Comparison of ENCODE assay signal across 13 mouse cellular contexts in the genomic region with DNA sequence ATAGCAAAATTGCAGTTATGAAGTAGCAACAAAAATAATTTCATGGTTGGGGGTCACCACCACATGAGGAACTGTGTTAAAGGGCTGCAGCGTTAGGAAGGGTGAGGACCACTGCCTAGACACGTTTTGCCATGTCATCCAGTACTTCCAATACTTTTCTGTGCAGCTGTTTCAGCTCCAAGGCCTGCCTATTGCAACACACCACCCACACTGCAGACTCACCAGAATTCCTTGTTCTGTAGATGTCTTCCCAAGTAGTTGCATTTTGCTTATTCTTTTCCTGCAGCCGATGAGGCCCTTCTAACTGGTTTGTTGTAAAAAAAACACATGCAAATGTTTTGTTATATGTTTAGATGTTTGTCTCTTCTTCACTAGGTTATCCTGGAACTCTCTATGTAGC.
"Had no signal": no experiment of that assay in that cellular context is flagged by ENCODE, and none has a peak within 500 bp of the region (broad histone marks: within the 10 kb centered on the region; RNA-seq: fewer than 3 reads in every experiment).

No protein-coding gene starts in this region.

- H3K4me1 ChIP-seq: limb, embryonic 12.5 days; liver, embryonic 13.5 days; midbrain, embryonic 13.5 days; neural tube, embryonic 15.5 days had no signal

- H3K27ac ChIP-seq: limb, embryonic 12.5 days; liver, embryonic 13.5 days; midbrain, embryonic 13.5 days; neural tube, embryonic 15.5 days had no signal

- DNase-seq: kidney, adult 8-10 months; kidney, postnatal 36 days; liver; liver, embryonic 13.5 days; liver, postnatal 0 days; lung, postnatal 36 days; right cerebral cortex, postnatal 4 days; spleen, adult 18-20 months; thymus, adult 18-20 months; thymus, postnatal 14 days had no signal

- H3K9me3 ChIP-seq: limb, embryonic 12.5 days; liver, embryonic 13.5 days; midbrain, embryonic 13.5 days; neural tube, embryonic 15.5 days had no signal

- H3K9ac ChIP-seq: limb, embryonic 12.5 days; liver, embryonic 13.5 days; liver, postnatal 0 days; midbrain, embryonic 13.5 days; neural tube, embryonic 15.5 days had no signal

- H3K27me3 ChIP-seq: limb, embryonic 12.5 days; liver, embryonic 13.5 days; midbrain, embryonic 13.5 days; neural tube, embryonic 15.5 days had no signal

- H3K4me3 ChIP-seq: limb, embryonic 12.5 days; liver, embryonic 13.5 days; midbrain, embryonic 13.5 days; neural tube, embryonic 15.5 days had no signal

- ATAC-seq: liver, postnatal 0 days; midbrain, embryonic 13.5 days had no signal

- H3K36me3 ChIP-seq: limb, embryonic 12.5 days; liver, embryonic 13.5 days; midbrain, embryonic 13.5 days; neural tube, embryonic 15.5 days had no signal

- H3K4me2 ChIP-seq: limb, embryonic 12.5 days; liver, embryonic 13.5 days; midbrain, embryonic 13.5 days; neural tube, embryonic 15.5 days had no signal
